15 mouse cellular contexts compared by ENCODE assay signal in genomic region chr2:124919762-124920255, GRCm38 (mm10).
DNase-seq lines count a peak whose midpoint lies in the region; ATAC-seq lines count a peak whose summit lies in the region.
"Had no signal": no experiment of that assay in that cellular context is flagged by ENCODE, and none has a peak within 500 bp of the region (broad histone marks: within the 10 kb centered on the region; RNA-seq: fewer than 3 reads in every experiment).

No protein-coding gene starts in this region.

- H3K27me3 ChIP-seq in heart, embryonic 10.5 days (ENCODE audit: insufficient read depth, poor library complexity, severe bottlenecking) = no peaks in the 10 kb centered on the region
- H3K27me3 ChIP-seq in kidney, embryonic 16.5 days (ENCODE audit: insufficient read depth, low read length) = no peaks in the 10 kb centered on the region
- H3K27me3 ChIP-seq in megakaryocyte, embryonic 14.5 days (replicated peaks) = no peaks in the 10 kb centered on the region
- H3K27me3 ChIP-seq: CH12.LX; forebrain, embryonic 15.5 days; hindbrain, embryonic 15.5 days; limb, embryonic 15.5 days had no signal

- peaks cover 21% of the 10 kb centered on the region for H3K4me1 ChIP-seq in heart, embryonic 10.5 days
- no peaks in the 10 kb centered on the region for H3K4me1 ChIP-seq in kidney, embryonic 16.5 days (ENCODE audit: insufficient read depth, low read length)
- H3K4me1 ChIP-seq in megakaryocyte, embryonic 14.5 days = peaks cover 31% of the 10 kb centered on the region
- H3K4me1 ChIP-seq: forebrain, embryonic 15.5 days; hindbrain, embryonic 15.5 days; limb, embryonic 15.5 days had no signal

- ATAC-seq in kidney, embryonic 16.5 days (ENCODE audit: low FRiP score, low TSS enrichment) = no peak
- ATAC-seq in megakaryocyte, adult 5-6 weeks (ENCODE audit: poor library complexity, severe bottlenecking) = no peak
- ATAC-seq: forebrain, embryonic 15.5 days; intestine, embryonic 16.5 days had no signal

- H3K9ac ChIP-seq in kidney, embryonic 16.5 days (replicated peaks; ENCODE audit: low read length) = no peak overlapping the region
- H3K9ac ChIP-seq: forebrain, embryonic 15.5 days; hindbrain, embryonic 15.5 days; limb, embryonic 15.5 days had no signal

- 13% methylated on average over 1 of the region's 1 CpGs for whole genome bisulfite sequencing in heart, embryonic 10.5 days
- 57% methylated on average over 1 of the region's 1 CpGs for WGBS in kidney, embryonic 16.5 days

- H3K4me3 ChIP-seq in heart, embryonic 10.5 days = no peak overlapping the region
- no peak overlapping the region for H3K4me3 ChIP-seq in kidney, embryonic 16.5 days (ENCODE audit: low read length)
- H3K4me3 ChIP-seq in megakaryocyte, embryonic 14.5 days (replicated peaks) = peak overlapping the region; percentile 13
- H3K4me3 ChIP-seq: forebrain, embryonic 15.5 days; hindbrain, embryonic 15.5 days; limb, embryonic 15.5 days had no signal

- H3K27ac ChIP-seq in heart, embryonic 10.5 days = peak overlapping the region; percentile 68; the same call in 1 of the 2 replicates
- H3K27ac ChIP-seq in kidney, embryonic 16.5 days (ENCODE audit: low read length) = no peak overlapping the region
- H3K27ac ChIP-seq: forebrain, embryonic 15.5 days; hindbrain, embryonic 15.5 days; limb, embryonic 15.5 days had no signal

- peak; percentile 83 for DNase-seq in heart, embryonic 10.5 days (ENCODE audit: low spot score)
- no peak for DNase-seq in heart, postnatal 14 days
- DNase-seq in kidney, adult 9 months = peak; percentile 13
- DNase-seq in lung, postnatal 36 days = peak; percentile 28
- no peak for DNase-seq in gastrocnemius, postnatal 25 days
- DNase-seq: adrenal gland, adult 8-10 months; right cerebral cortex, postnatal 25 days had no signal

- no peak overlapping the region for H3K4me2 ChIP-seq in kidney, embryonic 16.5 days (replicated peaks; ENCODE audit: low read depth, low read length)
- H3K4me2 ChIP-seq: forebrain, embryonic 15.5 days; hindbrain, embryonic 15.5 days; limb, embryonic 15.5 days had no signal

- H3K9me3 ChIP-seq in heart, embryonic 10.5 days = no peaks in the 10 kb centered on the region
- H3K9me3 ChIP-seq in kidney, embryonic 16.5 days (ENCODE audit: low read length) = no peaks in the 10 kb centered on the region
- H3K9me3 ChIP-seq in megakaryocyte, embryonic 14.5 days = no peaks in the 10 kb centered on the region
- H3K9me3 ChIP-seq: forebrain, embryonic 15.5 days; hindbrain, embryonic 15.5 days; limb, embryonic 15.5 days had no signal

- intact Hi-C loops in heart, postnatal 14 days (cut with DNase I) = loop anchor here (10.0 kb wide), 1 partner anchor 175 kb away; no protein-coding TSS in a partner anchor

- H3K36me3 ChIP-seq in heart, embryonic 10.5 days = no peaks in the 10 kb centered on the region
- no peaks in the 10 kb centered on the region for H3K36me3 ChIP-seq in kidney, embryonic 16.5 days (ENCODE audit: insufficient read depth, low read length)
- no peaks in the 10 kb centered on the region for H3K36me3 ChIP-seq in megakaryocyte, embryonic 14.5 days (replicated peaks; ENCODE audit: low read length)
- H3K36me3 ChIP-seq: forebrain, embryonic 15.5 days; hindbrain, embryonic 15.5 days; limb, embryonic 15.5 days had no signal

Comparison
In these comparisons a context has a peak if more than half of its experiments do, and no peak if none do; other contexts are left out.
1. DNase-seq: peak in heart, embryonic 10.5 days (single experiment), kidney, adult 9 months (single experiment) and lung, postnatal 36 days (single experiment); none in heart, postnatal 14 days (0 of 2) and gastrocnemius, postnatal 25 days (single experiment).